8 mouse cellular contexts compared by ENCODE assay signal in the genomic region with DNA sequence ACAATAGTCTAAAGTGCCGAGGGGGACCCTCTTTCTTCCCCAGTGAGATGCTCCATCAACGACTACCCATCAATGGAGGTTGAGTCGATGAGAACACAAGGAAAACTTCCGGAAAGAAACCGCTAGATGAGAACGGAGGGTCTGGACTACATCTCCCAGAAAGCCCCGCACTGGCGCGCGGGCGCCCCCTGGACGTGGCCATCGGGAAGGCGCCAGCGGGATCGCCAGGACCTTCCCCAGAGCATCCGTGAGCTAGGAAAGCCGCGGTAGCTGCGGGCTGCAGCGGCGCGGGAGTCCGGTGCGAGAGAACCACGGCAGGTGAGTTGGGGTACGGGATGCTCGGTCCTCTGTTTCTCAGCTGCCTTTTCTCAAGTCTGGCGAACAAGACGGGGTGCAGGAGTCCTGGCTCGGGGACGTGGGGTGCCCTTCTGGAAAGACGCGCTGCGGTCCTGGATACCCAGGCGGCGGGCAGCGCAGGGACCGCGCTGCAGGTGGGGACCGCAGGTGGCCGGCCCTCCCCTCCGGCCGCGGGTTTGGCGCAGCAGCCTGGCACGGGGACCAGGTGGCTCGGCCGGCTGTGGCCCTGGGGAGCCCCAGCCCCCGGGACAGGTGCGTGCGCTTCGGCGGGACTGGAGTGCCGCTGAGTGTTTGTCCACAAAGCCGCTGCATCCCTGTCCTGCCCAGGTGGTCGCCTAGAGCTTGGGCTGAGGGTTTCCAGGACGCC. TPM values are rescaled to one million over a fixed set of nuclear protein-coding genes. Genes with fewer than 3 reads are reported as not detected.
DNase-seq lines count a peak whose midpoint lies in the region; ATAC-seq and TF ChIP-seq lines count a peak whose summit lies in the region.

A gene (plus strand): TSS at position 192 of the 724 bp plus-strand sequence.

- peak; percentile 48 for TF ChIP-seq POLR2A in olfactory bulb, adult 2 months (IDR thresholded peaks at IDR 0.05; ENCODE audit: insufficient read depth, low read depth, low read length)

- DNase-seq in Muller cell, postnatal 12 days (ENCODE audit: inconsistent ontology term), result peak; percentile 91
- DNase-seq in cerebellum, adult 9-10 months, result peak; percentile 96
- peak; percentile 93 for DNase-seq in hindbrain, embryonic 10.5 days (ENCODE audit: low spot score)
- peak; percentile 90 for DNase-seq in layer of hippocampus, adult 9-10 months (ENCODE audit: low spot score)
- DNase-seq in thymus, adult 18-20 months, result peak; percentile 77 to 78

- peak within 1 kb of the TSS; percentile 98 for H3K4me2 ChIP-seq in lung, embryonic 15.5 days

- H3K4me3 ChIP-seq in hindbrain, embryonic 10.5 days, result peak within 1 kb of the TSS; percentile 87
- H3K4me3 ChIP-seq in lung, embryonic 15.5 days, result peak within 1 kb of the TSS; percentile 58
- H3K4me3 ChIP-seq in olfactory bulb, adult 2 months (ENCODE audit: insufficient read depth, low read depth, low read length), result peak within 1 kb of the TSS; percentile 90

- no peaks in the 10 kb centered on the region for H3K36me3 ChIP-seq in hindbrain, embryonic 10.5 days
- H3K36me3 ChIP-seq in lung, embryonic 15.5 days, result no peaks in the 10 kb centered on the region

- 0 out of 2 replicates have a peak within 1 kb of the TSS, but pooled peaks have one; percentile 42 for H3K27ac ChIP-seq in hindbrain, embryonic 10.5 days
- no peak within 1 kb of the TSS for H3K27ac ChIP-seq in lung, embryonic 15.5 days
- H3K27ac ChIP-seq in olfactory bulb, adult 2 months (ENCODE audit: insufficient read depth, low read depth, low read length), result peak within 1 kb of the TSS; percentile 14; the same call in 1 of the 2 replicates

- H3K27me3 ChIP-seq in hindbrain, embryonic 10.5 days (ENCODE audit: insufficient read depth, poor library complexity, severe bottlenecking), result peaks cover 32% of the 10 kb centered on the region
- peaks cover 24% of the 10 kb centered on the region for H3K27me3 ChIP-seq in lung, embryonic 15.5 days

- WGBS in hindbrain, embryonic 10.5 days, result under 1% methylated on average over 58 of the region's 58 CpGs
- under 1% methylated on average over 57 of the region's 58 CpGs for WGBS in lung, embryonic 15.5 days
- under 1% methylated on average over 58 of the region's 58 CpGs for WGBS in olfactory bulb, adult 2 months

- peak; percentile 91 for ATAC-seq in frontal cortex, adult (ENCODE audit: low TSS enrichment)
- ATAC-seq in lung, embryonic 15.5 days (ENCODE audit: borderline replicate concordance, extremely low read depth, low FRiP score, low TSS enrichment), result peak; percentile 86

- no peaks in the 10 kb centered on the region for H3K9me3 ChIP-seq in hindbrain, embryonic 10.5 days
- no peaks in the 10 kb centered on the region for H3K9me3 ChIP-seq in lung, embryonic 15.5 days

- H3K9ac ChIP-seq in lung, embryonic 15.5 days, result peak within 1 kb of the TSS; percentile 38

- TF ChIP-seq CTCF in olfactory bulb, adult 2 months (IDR thresholded peaks at IDR 0.05; ENCODE audit: insufficient read depth, low read depth, low read length), result peak; percentile 84

- peaks cover 10% of the 10 kb centered on the region for H3K4me1 ChIP-seq in hindbrain, embryonic 10.5 days (replicated peaks)
- peaks cover 9% of the 10 kb centered on the region for H3K4me1 ChIP-seq in lung, embryonic 15.5 days
- 0 out of 2 replicates have a peak, but pooled peaks cover 3% of the 10 kb centered on the region for H3K4me1 ChIP-seq in olfactory bulb, adult 2 months (ENCODE audit: control insufficient read depth, insufficient read depth, low read length)

RNA-seq across cellular contexts. Expression of the gene that starts here (rescaled TPM):
- 14.5 and 14.9 TPM in 2 replicates for polyA plus RNA-seq in hindbrain, embryonic 10.5 days (2016; fragmentation: Nextera tagmentation; extraction: Ambion mirVana)
- polyA plus RNA-seq in lung, embryonic 15.5 days (2015; fragmentation: Nextera tagmentation; extraction: Ambion mirVana), result 10.7 and 12.0 TPM in 2 replicates
- not detected in 2 replicates for polyA plus RNA-seq in olfactory bulb, adult 2 months (2012; ENCODE audit: insufficient read depth, insufficient read length, low replicate concordance, missing spikeins)
